Mouse (Mus musculus) G1E (cell line): Measurements from ENCODE around the gene Erc2.

Experiments used
- CTCF ChIP-seq: IDR thresholded peaks from 2 replicates; pipeline ENCODE4 v1.5.1; 2012; ENCODE audit warnings: low read depth, low read length, inconsistent platforms, mixed read lengths
- GATA1 ChIP-seq: IDR thresholded peaks from 2 replicates; pipeline ENCODE4 v1.6.1; 2012; ENCODE audit warnings: borderline replicate concordance, low read length, inconsistent platforms, mixed read lengths
- POLR2AphosphoS5 ChIP-seq: IDR thresholded peaks from 2 replicates; pipeline ENCODE4 v1.6.1; 2012; ENCODE audit warnings: low read depth, low read length, inconsistent platforms; ENCODE audit not compliant: insufficient replicate concordance
- TAL1 ChIP-seq: conservative IDR thresholded peaks from 2 replicates; pipeline ENCODE4 v1.6.1; 2012; ENCODE audit warnings: low read depth, low read length, inconsistent platforms, mixed read lengths

- no peak for TF ChIP-seq CTCF
- TF ChIP-seq GATA1 = no peak
- TF ChIP-seq POLR2AphosphoS5 = no peak
- TF ChIP-seq TAL1 = no peak
Measured at GRCm38 (mm10) chr14:28419188-28419587, 797.0 kb downstream of the Erc2 start.
